Mouse (Mus musculus): ENCODE data around the gene Jagn1. TPM values are rescaled to one million over a fixed set of nuclear protein-coding genes. Genes with fewer than 3 reads are reported as not detected.
A peak's percentile ranks its signal among the peaks of the same experiment; 100 is the strongest.

Jagn1 gene
- 66.1 and 75.0 TPM in 2 replicates for polyA plus RNA-seq (2014; fragmentation: Nextera tagmentation; extraction: Ambion mirVana)

DNA sequence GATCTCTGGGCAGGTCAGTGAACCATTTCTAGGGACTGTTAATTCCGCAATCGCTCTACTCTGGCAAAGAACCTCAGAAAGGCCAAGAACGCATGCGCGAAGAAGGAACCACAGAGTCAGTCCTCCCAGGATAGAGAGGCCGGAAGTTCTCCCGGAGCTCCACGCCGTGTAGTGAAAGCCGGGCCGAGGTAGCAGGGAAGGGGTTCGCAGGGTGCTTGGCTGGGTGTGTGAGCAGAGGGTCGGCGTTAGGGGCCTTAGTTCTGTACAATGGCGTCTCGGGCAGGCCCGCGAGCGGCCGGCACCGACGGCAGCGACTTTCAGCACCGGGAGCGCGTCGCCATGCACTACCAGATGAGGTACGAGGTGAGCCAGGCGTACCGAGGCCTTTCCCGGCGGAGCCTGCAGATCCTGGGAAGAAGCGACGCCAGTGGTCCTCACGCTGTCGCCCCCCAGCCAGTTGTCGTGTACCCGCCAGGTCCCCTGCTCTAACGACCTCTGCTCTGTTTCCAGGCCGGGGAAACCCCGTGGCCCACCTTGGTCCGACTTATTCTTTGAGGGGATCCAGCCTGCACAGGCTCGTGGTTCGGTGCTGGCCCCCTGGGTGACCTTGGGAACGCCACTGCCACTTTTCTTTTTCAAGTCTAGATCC is at the start of gene Jagn1:
TSS of gene Jagn1 (plus strand) at position 128 of the 649 bp plus-strand sequence.
- under 1% methylated on average over 45 of the region's 45 CpGs for WGBS
- Histone ChIP-seq H3K9ac (ENCODE audit: low read length) (peak within 1 kb of the TSS; percentile 78), H3K27ac (ENCODE audit: low read depth, low read length) (0 out of 2 replicates have a peak within 1 kb of the TSS, but pooled peaks have one; percentile 12), H3K4me3 (ENCODE audit: low read depth, low read length) (peak within 1 kb of the TSS; percentile 94), H3K4me2 (ENCODE audit: low read depth, low read length, severe bottlenecking) (peak within 1 kb of the TSS; percentile 62), H3K4me1 (replicated peaks; ENCODE audit: control insufficient read depth, insufficient read depth, low read length) (peaks cover 4% of the 10 kb centered on the region; the same call in 1 of the 2 replicates), H3K9me3 (ENCODE audit: control insufficient read depth, low read length) (no peaks in the 10 kb centered on the region), H3K27me3 (ENCODE audit: control insufficient read depth, insufficient read depth, low read length) (no peaks in the 10 kb centered on the region), H3K36me3 (ENCODE audit: control insufficient read depth, insufficient read depth, low read length) (peaks cover 2% of the 10 kb centered on the region; the same call in 1 of the 2 replicates)
- DNase-seq (ENCODE audit: low spot score) = peak; percentile 95
- peak; percentile 91 for ATAC-seq (replicated peaks; ENCODE audit: low FRiP score)

- H3K27me3 ChIP-seq (ENCODE audit: control insufficient read depth, insufficient read depth, low read length) = no peaks in the 10 kb centered on the region
- no peaks in the 10 kb centered on the region; the same call in 1 of the 2 replicates for H3K36me3 ChIP-seq (ENCODE audit: control insufficient read depth, insufficient read depth, low read length)
- WGBS = 87% methylated on average over 6 of the region's 6 CpGs
- no peak overlapping the region for H3K4me2 ChIP-seq (ENCODE audit: low read depth, low read length, severe bottlenecking)
- no peak overlapping the region for H3K9ac ChIP-seq (ENCODE audit: low read length)
- DNase-seq (ENCODE audit: low spot score) = no peak
- H3K4me1 ChIP-seq (replicated peaks; ENCODE audit: control insufficient read depth, insufficient read depth, low read length) = peaks cover 2% of the 10 kb centered on the region; the same call in 1 of the 2 replicates
- no peak overlapping the region for H3K27ac ChIP-seq (ENCODE audit: low read depth, low read length)
- no peak for ATAC-seq (replicated peaks; ENCODE audit: low FRiP score)
- H3K9me3 ChIP-seq (ENCODE audit: control insufficient read depth, low read length) = no peaks in the 10 kb centered on the region
- H3K4me3 ChIP-seq (ENCODE audit: low read depth, low read length) = no peak overlapping the region
Measured at GRCm38 (mm10) chr6:113393951-113394350, 48.4 kb upstream of the Jagn1 start.

DNA sequence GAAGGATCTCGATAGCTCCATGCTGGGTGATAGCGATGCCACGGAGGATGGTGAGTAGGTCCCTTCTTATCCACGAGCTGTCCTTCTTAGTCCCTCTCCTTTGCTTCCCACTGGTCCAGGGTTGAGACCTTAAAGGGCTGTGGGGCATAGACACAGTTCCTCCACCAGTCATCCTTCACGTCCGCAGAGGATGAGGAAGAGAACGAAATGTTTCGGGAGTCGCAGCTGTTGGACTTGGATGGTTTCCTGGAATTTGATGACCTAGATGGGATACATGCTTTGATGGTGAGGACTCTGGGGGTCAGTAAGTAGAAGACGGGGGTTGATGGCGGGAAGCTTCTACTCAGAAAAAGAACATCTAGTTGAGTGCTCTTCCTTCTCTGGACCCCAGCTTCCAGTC is 47.6 kb upstream of the Jagn1 start:
- Histone ChIP-seq H3K9ac (ENCODE audit: low read length) (no peak overlapping the region), H3K4me3 (ENCODE audit: low read depth, low read length) (no peak overlapping the region), H3K4me1 (replicated peaks; ENCODE audit: control insufficient read depth, insufficient read depth, low read length) (peaks cover 2% of the 10 kb centered on the region; the same call in 1 of the 2 replicates), H3K9me3 (ENCODE audit: control insufficient read depth, low read length) (no peaks in the 10 kb centered on the region), H3K4me2 (ENCODE audit: low read depth, low read length, severe bottlenecking) (no peak overlapping the region), H3K27me3 (ENCODE audit: control insufficient read depth, insufficient read depth, low read length) (no peaks in the 10 kb centered on the region), H3K36me3 (ENCODE audit: control insufficient read depth, insufficient read depth, low read length) (no peaks in the 10 kb centered on the region; the same call in 1 of the 2 replicates), H3K27ac (ENCODE audit: low read depth, low read length) (no peak overlapping the region)
- DNase-seq (ENCODE audit: low spot score) (no peak), ATAC-seq (replicated peaks; ENCODE audit: low FRiP score) (no peak)
- WGBS = 94% methylated on average over 11 of the region's 11 CpGs

GRCm38 (mm10) chr6:113395501-113395900 is 46.9 kb upstream of the Jagn1 start:
- H3K9me3 ChIP-seq (ENCODE audit: control insufficient read depth, low read length) = no peaks in the 10 kb centered on the region
- no peaks in the 10 kb centered on the region for H3K27me3 ChIP-seq (ENCODE audit: control insufficient read depth, insufficient read depth, low read length)
- H3K36me3 ChIP-seq (ENCODE audit: control insufficient read depth, insufficient read depth, low read length) = no peaks in the 10 kb centered on the region
- no peak overlapping the region for H3K27ac ChIP-seq (ENCODE audit: low read depth, low read length)
- H3K4me3 ChIP-seq (ENCODE audit: low read depth, low read length) = no peak overlapping the region
- no peak for ATAC-seq (replicated peaks; ENCODE audit: low FRiP score)
- WGBS = 90% methylated on average over 6 of the region's 6 CpGs
- peaks cover 2% of the 10 kb centered on the region; the same call in 1 of the 2 replicates for H3K4me1 ChIP-seq (replicated peaks; ENCODE audit: control insufficient read depth, insufficient read depth, low read length)
- no peak for DNase-seq (ENCODE audit: low spot score)
- H3K9ac ChIP-seq (ENCODE audit: low read length) = no peak overlapping the region
- no peak overlapping the region for H3K4me2 ChIP-seq (ENCODE audit: low read depth, low read length, severe bottlenecking)

GRCm38 (mm10) chr6:113396270-113397030 is 45.9 kb upstream of the Jagn1 start:
- no peaks in the 10 kb centered on the region for H3K27me3 ChIP-seq (ENCODE audit: control insufficient read depth, insufficient read depth, low read length)
- peaks cover 2% of the 10 kb centered on the region; the same call in 1 of the 2 replicates for H3K4me1 ChIP-seq (replicated peaks; ENCODE audit: control insufficient read depth, insufficient read depth, low read length)
- no peak overlapping the region for H3K4me3 ChIP-seq (ENCODE audit: low read depth, low read length)
- no peak overlapping the region for H3K9ac ChIP-seq (ENCODE audit: low read length)
- ATAC-seq (replicated peaks; ENCODE audit: low FRiP score) (no peak), DNase-seq (ENCODE audit: low spot score) (no peak)
- H3K27ac ChIP-seq (ENCODE audit: low read depth, low read length) = no peak overlapping the region
- H3K4me2 ChIP-seq (ENCODE audit: low read depth, low read length, severe bottlenecking) = no peak overlapping the region
- no peaks in the 10 kb centered on the region for H3K9me3 ChIP-seq (ENCODE audit: control insufficient read depth, low read length)
- no peaks in the 10 kb centered on the region for H3K36me3 ChIP-seq (ENCODE audit: control insufficient read depth, insufficient read depth, low read length)
- 82% methylated on average over 10 of the region's 10 CpGs for WGBS

- WGBS = 94% methylated on average over 13 of the region's 13 CpGs
- Histone ChIP-seq H3K4me1 (replicated peaks; ENCODE audit: control insufficient read depth, insufficient read depth, low read length) (no peaks in the 10 kb centered on the region), H3K27ac (ENCODE audit: low read depth, low read length) (no peak overlapping the region), H3K36me3 (ENCODE audit: control insufficient read depth, insufficient read depth, low read length) (no peaks in the 10 kb centered on the region), H3K4me3 (ENCODE audit: low read depth, low read length) (no peak overlapping the region), H3K27me3 (ENCODE audit: control insufficient read depth, insufficient read depth, low read length) (no peaks in the 10 kb centered on the region), H3K9ac (ENCODE audit: low read length) (no peak overlapping the region), H3K9me3 (ENCODE audit: control insufficient read depth, low read length) (no peaks in the 10 kb centered on the region), H3K4me2 (ENCODE audit: low read depth, low read length, severe bottlenecking) (no peak overlapping the region)
- ATAC-seq (replicated peaks; ENCODE audit: low FRiP score) (no peak), DNase-seq (ENCODE audit: low spot score) (no peak)
Measured at GRCm38 (mm10) chr6:113402094-113402493, 40.3 kb upstream of the Jagn1 start.

GRCm38 (mm10) chr6:113404649-113405448 is 37.5 kb upstream of the Jagn1 start:
- H3K27me3 ChIP-seq (ENCODE audit: control insufficient read depth, insufficient read depth, low read length) = no peaks in the 10 kb centered on the region
- no peak overlapping the region for H3K4me3 ChIP-seq (ENCODE audit: low read depth, low read length)
- no peaks in the 10 kb centered on the region for H3K36me3 ChIP-seq (ENCODE audit: control insufficient read depth, insufficient read depth, low read length)
- H3K4me2 ChIP-seq (ENCODE audit: low read depth, low read length, severe bottlenecking) = no peak overlapping the region
- 79% methylated on average over 12 of the region's 12 CpGs for WGBS
- no peaks in the 10 kb centered on the region for H3K9me3 ChIP-seq (ENCODE audit: control insufficient read depth, low read length)
- DNase-seq (ENCODE audit: low spot score) (no peak), ATAC-seq (replicated peaks; ENCODE audit: low FRiP score) (no peak)
- no peak overlapping the region for H3K27ac ChIP-seq (ENCODE audit: low read depth, low read length)
- H3K9ac ChIP-seq (ENCODE audit: low read length) = no peak overlapping the region
- no peaks in the 10 kb centered on the region for H3K4me1 ChIP-seq (replicated peaks; ENCODE audit: control insufficient read depth, insufficient read depth, low read length)

- DNase-seq (ENCODE audit: low spot score) = no peak
- no peaks in the 10 kb centered on the region for H3K4me1 ChIP-seq (replicated peaks; ENCODE audit: control insufficient read depth, insufficient read depth, low read length)
- H3K9ac ChIP-seq (ENCODE audit: low read length) = no peak overlapping the region
- no peak for ATAC-seq (replicated peaks; ENCODE audit: low FRiP score)
- H3K4me2 ChIP-seq (ENCODE audit: low read depth, low read length, severe bottlenecking) = no peak overlapping the region
- H3K9me3 ChIP-seq (ENCODE audit: control insufficient read depth, low read length) = no peaks in the 10 kb centered on the region
- no peaks in the 10 kb centered on the region for H3K36me3 ChIP-seq (ENCODE audit: control insufficient read depth, insufficient read depth, low read length)
- H3K27me3 ChIP-seq (ENCODE audit: control insufficient read depth, insufficient read depth, low read length) = no peaks in the 10 kb centered on the region
- no peak overlapping the region for H3K27ac ChIP-seq (ENCODE audit: low read depth, low read length)
- H3K4me3 ChIP-seq (ENCODE audit: low read depth, low read length) = no peak overlapping the region
- 91% methylated on average over 6 of the region's 6 CpGs for WGBS
Measured at GRCm38 (mm10) chr6:113405483-113405882, 36.9 kb upstream of the Jagn1 start.

All from forebrain, embryonic 11.5 days (tissue).